Mouse (Mus musculus) stomach, embryonic 14.5 days (tissue): ENCODE data around the gene Actn3. TPM values are rescaled to one million over a fixed set of nuclear protein-coding genes. Genes with fewer than 3 reads are reported as not detected.
A peak's percentile ranks its signal among the peaks of the same experiment; 100 is the strongest.

Experiments used
- ATAC-seq: fragments of 200-750 bp; cut with Nextera tagmentation; 2 replicates; pipeline ENCODE4 v1.8.0; 2017; ENCODE audit warnings: low read depth, moderate TSS enrichment; ENCODE audit not compliant: insufficient number of reproducible peaks, insufficient read depth, low FRiP score
- H3K27ac ChIP-seq: fragments of 300-500 bp; sonication (generic); 2 replicates; pipeline ENCODE4 v1.5.1; 2014; ENCODE audit warnings: mild to moderate bottlenecking, low read length, moderate library complexity, mixed read lengths
- H3K27me3 ChIP-seq: fragments of 300-500 bp; sonication (generic); 2 replicates; pipeline ENCODE4 v1.6.1; 2014; ENCODE audit warnings: low read length, control low read depth, mixed read lengths; ENCODE audit not compliant: control insufficient read depth, insufficient read depth
- H3K36me3 ChIP-seq: fragments of 300-500 bp; sonication (generic); 2 replicates; pipeline ENCODE4 v1.6.1; 2014; ENCODE audit warnings: mild to moderate bottlenecking, control low read depth, low read length, moderate library complexity, mixed read lengths; ENCODE audit not compliant: control insufficient read depth, insufficient read depth
- H3K4me1 ChIP-seq: fragments of 300-500 bp; sonication (generic); 2 replicates; pipeline ENCODE4 v1.6.1; 2014; ENCODE audit warnings: low read length, control low read depth, mixed read lengths; ENCODE audit not compliant: control insufficient read depth, insufficient read depth
- H3K4me2 ChIP-seq: fragments of 300-500 bp; sonication (generic); replicated peaks from 2 replicates; pipeline ENCODE4 v1.6.1; 2014; ENCODE audit warnings: low read depth, low read length, control low read depth
- H3K4me3 ChIP-seq: fragments of 300-500 bp; sonication (generic); 2 replicates; pipeline ENCODE4 v1.5.1; 2014; ENCODE audit warnings: low read depth, low read length, control low read depth
- H3K9ac ChIP-seq: fragments of 300-500 bp; sonication (generic); replicated peaks from 2 replicates; pipeline ENCODE4 v1.6.1; 2014; ENCODE audit warnings: low read depth, mild to moderate bottlenecking, control low read depth, low read length, moderate library complexity, mixed read lengths
- H3K9me3 ChIP-seq: fragments of 300-500 bp; sonication (generic); 2 replicates; pipeline ENCODE4 v1.6.1; 2016; ENCODE audit warnings: low read depth, low read length, control low read depth; ENCODE audit not compliant: control insufficient read depth
- WGBS: fragments of 180-500 bp; shearing (Covaris S2); extraction: QIAGEN DNeasy Blood & Tissue Kit; methylation state at CpG from one replicate; pipeline ENCODE4 v1.1.7; 2014; 5-methylcytosine and 5-hydroxymethylcytosine counted together
- polyA plus RNA-seq: library from polyadenylated mRNA; unstranded; fragments of >200 nt; fragmentation: Nextera tagmentation; extraction: Ambion mirVana; gene quantifications from 2 replicates; pipeline ENCODE4 v1.2.1, GENCODE M21; 2014

The Actn3 gene
- polyA plus RNA-seq, 1 experiment from 2014 or later: 1.8 TPM

- no peaks in the 10 kb centered on the region for H3K9me3 ChIP-seq
- H3K4me2 ChIP-seq: peak overlapping the region; percentile 78
- no peak overlapping the region for H3K27ac ChIP-seq
- H3K9ac ChIP-seq: peak overlapping the region; percentile 54
- H3K36me3 ChIP-seq: no peaks in the 10 kb centered on the region
- H3K4me1 ChIP-seq: 0 out of 2 replicates have a peak, but pooled peaks cover 13% of the 10 kb centered on the region
- WGBS: 27% methylated on average over 10 of the region's 10 CpGs
- H3K4me3 ChIP-seq: peak overlapping the region; percentile 55
- no peak for ATAC-seq
- peaks cover 8% of the 10 kb centered on the region; the same call in 1 of the 2 replicates for H3K27me3 ChIP-seq
Measured at GRCm38 (mm10) chr19:4838526-4839140, 39.1 kb downstream of the Actn3 start.

- no peak overlapping the region for H3K4me2 ChIP-seq
- no peak overlapping the region for H3K9ac ChIP-seq
- H3K4me3 ChIP-seq: no peak overlapping the region
- H3K4me1 ChIP-seq: 0 out of 2 replicates have a peak, but pooled peaks cover 13% of the 10 kb centered on the region
- WGBS: 94% methylated on average over 6 of the region's 6 CpGs
- ATAC-seq: no peak
- peaks cover 5% of the 10 kb centered on the region; the same call in 1 of the 2 replicates for H3K27me3 ChIP-seq
- no peak overlapping the region for H3K27ac ChIP-seq
- peaks cover 6% of the 10 kb centered on the region; the same call in 1 of the 2 replicates for H3K36me3 ChIP-seq
- H3K9me3 ChIP-seq: no peaks in the 10 kb centered on the region
Measured at GRCm38 (mm10) chr19:4837049-4837448, 40.7 kb downstream of the Actn3 start.

- H3K9ac ChIP-seq: no peak overlapping the region
- H3K4me1 ChIP-seq: 0 out of 2 replicates have a peak, but pooled peaks cover 13% of the 10 kb centered on the region
- no peaks in the 10 kb centered on the region for H3K9me3 ChIP-seq
- no peak overlapping the region for H3K27ac ChIP-seq
- no peaks in the 10 kb centered on the region; the same call in 1 of the 2 replicates for H3K27me3 ChIP-seq
- ATAC-seq: no peak
- WGBS: 66% methylated on average over 2 of the region's 2 CpGs
- H3K36me3 ChIP-seq: peaks cover 6% of the 10 kb centered on the region
- no peak overlapping the region for H3K4me2 ChIP-seq
- no peak overlapping the region for H3K4me3 ChIP-seq
Measured at GRCm38 (mm10) chr19:4836096-4836495, 41.6 kb downstream of the Actn3 start.

GRCm38 (mm10) chr19:4833977-4834376 lies 43.7 kb downstream of the Actn3 start:
- Histone ChIP-seq H3K9ac (no peak overlapping the region), H3K4me2 (no peak overlapping the region), H3K4me3 (no peak overlapping the region), H3K27ac (no peak overlapping the region), H3K9me3 (no peaks in the 10 kb centered on the region), H3K27me3 (no peaks in the 10 kb centered on the region), H3K36me3 (peaks cover 8% of the 10 kb centered on the region), H3K4me1 (0 out of 2 replicates have a peak, but pooled peaks cover 10% of the 10 kb centered on the region)
- WGBS: 85% methylated on average over 8 of the region's 8 CpGs
- ATAC-seq: no peak

- Histone ChIP-seq H3K27me3 (no peaks in the 10 kb centered on the region), H3K36me3 (peaks cover 11% of the 10 kb centered on the region), H3K4me2 (no peak overlapping the region), H3K9me3 (no peaks in the 10 kb centered on the region), H3K4me3 (no peak overlapping the region), H3K4me1 (no peaks in the 10 kb centered on the region), H3K27ac (no peak overlapping the region), H3K9ac (no peak overlapping the region)
- ATAC-seq: no peak
- WGBS: 62% methylated on average over 7 of the region's 7 CpGs
Measured at GRCm38 (mm10) chr19:4829156-4829555, 48.6 kb downstream of the Actn3 start.

GRCm38 (mm10) chr19:4828444-4829114 lies 49.1 kb downstream of the Actn3 start:
- WGBS: 45% methylated on average over 16 of the region's 16 CpGs
- no peak overlapping the region for H3K9ac ChIP-seq
- H3K4me3 ChIP-seq: no peak overlapping the region
- H3K27me3 ChIP-seq: no peaks in the 10 kb centered on the region
- H3K4me2 ChIP-seq: no peak overlapping the region
- ATAC-seq: peak; percentile 75; the same call in 1 of the 2 replicates
- peaks cover 11% of the 10 kb centered on the region for H3K36me3 ChIP-seq
- H3K4me1 ChIP-seq: no peaks in the 10 kb centered on the region
- no peaks in the 10 kb centered on the region for H3K9me3 ChIP-seq
- no peak overlapping the region for H3K27ac ChIP-seq

GRCm38 (mm10) chr19:4820678-4821303 lies 56.9 kb downstream of the Actn3 start:
- H3K36me3 ChIP-seq: peaks cover 3% of the 10 kb centered on the region; the same call in 1 of the 2 replicates
- WGBS: 75% methylated on average over 5 of the region's 5 CpGs
- H3K4me1 ChIP-seq: no peaks in the 10 kb centered on the region
- H3K9ac ChIP-seq: no peak overlapping the region
- ATAC-seq: peak; percentile 14; the same call in 1 of the 2 replicates
- H3K27me3 ChIP-seq: no peaks in the 10 kb centered on the region
- H3K4me2 ChIP-seq: no peak overlapping the region
- H3K27ac ChIP-seq: no peak overlapping the region
- no peaks in the 10 kb centered on the region for H3K9me3 ChIP-seq
- H3K4me3 ChIP-seq: no peak overlapping the region

GRCm38 (mm10) chr19:4817182-4817835 lies 60.4 kb downstream of the Actn3 start:
- ATAC-seq: peak; percentile 49; the same call in 1 of the 2 replicates

More at GRCm38 (mm10) chr19:4817182-4817835, 60.4 kb downstream of the Actn3 start:
- Histone ChIP-seq H3K4me3 (no peak overlapping the region), H3K4me2 (no peak overlapping the region), H3K36me3 (no peaks in the 10 kb centered on the region), H3K4me1 (no peaks in the 10 kb centered on the region), H3K27me3 (no peaks in the 10 kb centered on the region), H3K9me3 (no peaks in the 10 kb centered on the region), H3K9ac (no peak overlapping the region), H3K27ac (no peak overlapping the region)
- 36% methylated on average over 1 of the region's 1 CpGs for WGBS
